Mouse (Mus musculus) brain, embryonic 14.5 days (tissue): Measurements from ENCODE around the gene Arhgap45.

Source experiments
- CTCF ChIP-seq: fragments of 200-500 bp; IDR thresholded peaks from 2 replicates; pipeline ENCODE4 v1.5.1; 2012; ENCODE audit warnings: inconsistent platforms, mild to moderate bottlenecking, moderate library complexity, borderline replicate concordance; ENCODE audit not compliant: insufficient read depth, insufficient read length; ENCODE audit errors: extremely low read depth
- POLR2A ChIP-seq: fragments of 200-500 bp; IDR thresholded peaks from 2 replicates; pipeline ENCODE4 v1.6.1; 2012; ENCODE audit warnings: mild to moderate bottlenecking, inconsistent platforms, borderline replicate concordance; ENCODE audit not compliant: poor library complexity, insufficient read depth, insufficient read length, severe bottlenecking; ENCODE audit errors: extremely low read depth

GRCm38 (mm10) chr10:80025889-80026288 is 9.4 kb downstream of the Arhgap45 start:
- no peak for TF ChIP-seq CTCF
- TF ChIP-seq POLR2A, result no peak
